ENCODE assay signal across 8 mouse cellular contexts in the genomic region with DNA sequence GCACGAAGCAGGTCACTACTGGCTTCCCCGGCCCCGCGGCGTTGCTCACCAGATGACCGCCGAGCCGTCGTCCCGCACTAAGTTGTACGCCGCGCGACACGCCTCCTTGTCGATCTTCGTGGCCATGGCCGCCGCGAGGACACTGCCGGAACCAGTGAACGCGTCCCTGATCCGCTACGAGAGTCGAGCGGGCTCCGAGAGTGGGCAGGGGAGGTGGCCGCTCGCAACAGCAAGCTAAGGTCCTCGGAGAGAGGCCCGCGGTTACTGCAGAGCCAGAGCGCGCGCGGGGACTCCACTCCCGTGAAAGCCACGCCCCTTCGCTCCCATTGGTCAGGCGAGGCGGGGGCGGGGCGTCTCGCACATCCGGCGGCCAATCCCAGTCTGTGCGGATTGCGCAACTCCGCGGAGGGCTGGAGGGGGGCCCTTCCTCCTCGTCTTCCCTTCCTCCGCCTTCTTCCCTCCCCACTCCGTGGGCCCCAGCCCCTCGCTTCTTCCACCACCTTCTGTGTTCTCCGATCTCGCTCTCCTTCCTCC. TPM values are rescaled to one million over a fixed set of nuclear protein-coding genes. Genes with fewer than 3 reads are reported as not detected.
DNase-seq lines count a peak whose midpoint lies in the region; ATAC-seq lines count a peak whose summit lies in the region.

A gene (minus strand): TSS at position 270 of the 534 bp plus-strand sequence.

- H3K27me3 ChIP-seq in hindbrain, embryonic 13.5 days = no peaks in the 10 kb centered on the region

- under 1% methylated on average over 57 of the region's 57 CpGs for WGBS in hindbrain, embryonic 13.5 days

- peak within 1 kb of the TSS; percentile 76 for H3K4me3 ChIP-seq in hindbrain, embryonic 13.5 days

- H3K36me3 ChIP-seq in hindbrain, embryonic 13.5 days = peaks cover 6% of the 10 kb centered on the region; the same call in 1 of the 2 replicates

- no peaks in the 10 kb centered on the region for H3K9me3 ChIP-seq in hindbrain, embryonic 13.5 days

- H3K27ac ChIP-seq in hindbrain, embryonic 13.5 days = peak within 1 kb of the TSS; percentile 88

- peaks cover 52% of the 10 kb centered on the region for H3K4me1 ChIP-seq in hindbrain, embryonic 13.5 days (replicated peaks)

- peak; percentile 94 for ATAC-seq in hindbrain, embryonic 13.5 days (ENCODE audit: low FRiP score)

- peak; percentile 99 for DNase-seq in NIH3T3 (ENCODE audit: low read depth)
- peak; percentile 99 for DNase-seq in cerebellum, postnatal 10 days
- peak; percentile 94 to 97 for DNase-seq in frontal cortex, postnatal 14 days (ENCODE audit: low spot score in 2 of 2)
- DNase-seq in layer of hippocampus, postnatal 25 days (ENCODE audit: extremely low spot score in 1 of 2, low spot score in 1 of 2) = peak; percentile 94
- DNase-seq in lung, postnatal 25 days (ENCODE audit: low spot score) = peak; percentile 97
- peak; percentile 97 for DNase-seq in retina, embryonic 14.5 days (ENCODE audit: low spot score)
- DNase-seq in thymus, postnatal 4 days = peak; percentile 99

- peak within 1 kb of the TSS; percentile 87 for H3K9ac ChIP-seq in hindbrain, embryonic 13.5 days

- H3K4me2 ChIP-seq in hindbrain, embryonic 13.5 days = peak within 1 kb of the TSS; percentile 83

RNA-seq across cellular contexts. Expression of the gene that starts here (rescaled TPM):
- polyA plus RNA-seq in hindbrain, embryonic 13.5 days (2015; fragmentation: Nextera tagmentation; extraction: Ambion mirVana) = 98.1 and 106 TPM in 2 replicates
- total RNA-seq in layer of hippocampus, postnatal 25 days (2021) = 100 to 1,000 TPM; 121 to 140 TPM

Comparison
In these comparisons a context has a peak if more than half of its experiments do, and no peak if none do; other contexts are left out.
1. Peak in every context shown above with its lines: DNase-seq, ATAC-seq, H3K4me3 ChIP-seq and H3K27ac ChIP-seq.